Mouse (Mus musculus) left cerebral cortex, postnatal 36 days (tissue): ENCODE measurements around the gene Slit1. TPM values are rescaled to one million over a fixed set of nuclear protein-coding genes. Genes with fewer than 3 reads are reported as not detected.

Experiments used
- DNase-seq, 2 experiments: peaks; one replicate each; pipeline ENCODE4 v3.0.0; 2021 to 2022; ENCODE audit warnings: low spot score in 2 of 2, mixed read lengths in 1 of 2
- intact Hi-C: fragments of 180-260 bp; cut with DNase I; formaldehyde crosslinking; loops from one replicate; pipeline ENCODE4 v1.15.1; 2025
- total RNA-seq, 2 experiments: library from RNA; stranded (reverse); gene quantifications; 2 replicates each; pipeline ENCODE4 v1.2.3; 2021

Slit1 gene
- total RNA-seq, 2 experiments from 2014 or later = 47.8 to 59.1 TPM

GRCm38 (mm10) chr19:41695046-41695445 is 48.4 kb downstream of the Slit1 start:
- no peak for DNase-seq
- intact Hi-C loops = loop anchor here (5.0 kb wide), 1 partner anchor 47 kb away; the partner anchor contains the start of gene Slit1

DNA sequence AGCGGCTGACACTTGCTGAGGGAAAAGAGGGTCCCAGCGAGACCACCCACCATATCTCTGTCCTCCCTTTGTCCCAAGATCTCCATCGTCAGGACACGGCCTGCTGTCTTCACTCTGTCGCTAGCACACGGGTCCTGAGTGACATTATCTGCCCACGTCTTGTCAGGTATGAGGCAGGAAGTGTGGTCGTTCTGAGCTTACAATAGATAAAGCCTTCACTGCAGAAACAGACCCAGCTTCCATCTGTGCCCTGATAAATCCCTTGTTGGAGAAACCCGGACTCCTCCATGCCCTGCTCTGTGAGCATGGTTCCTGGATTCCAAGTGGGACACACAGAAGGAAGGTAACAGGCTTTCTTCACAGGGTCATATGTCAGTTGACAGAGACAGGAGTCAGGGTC is 48.9 kb downstream of the Slit1 start:
- DNase-seq = no peak
- intact Hi-C loops = loop anchor here (5.0 kb wide), 1 partner anchor 48 kb away; the partner anchor contains the start of gene Slit1

- DNase-seq = peak; percentile 57 to 63
- intact Hi-C loops = no loop called here
These were observed 49.7 kb downstream of the Slit1 start for GRCm38 (mm10) chr19:41693727-41694126.

DNA sequence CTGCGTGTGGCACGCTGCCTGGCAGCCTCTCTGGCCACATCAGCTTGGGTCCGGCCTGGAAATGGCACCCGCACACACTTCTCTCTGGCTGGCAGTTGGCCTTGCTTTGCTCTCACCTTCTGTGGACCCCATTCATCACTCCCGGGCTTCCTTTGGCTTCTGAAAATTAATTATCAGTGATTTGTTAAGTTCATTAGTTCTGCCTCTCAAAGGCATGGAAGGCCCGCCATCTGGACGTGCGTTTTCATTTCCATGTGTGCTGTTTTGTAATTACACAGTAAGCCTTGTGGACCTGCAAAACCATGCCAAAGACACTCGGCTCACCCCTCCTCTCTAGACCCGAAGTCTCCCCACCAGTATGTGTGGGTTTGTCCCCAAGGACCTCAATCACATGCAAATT is 53.4 kb downstream of the Slit1 start:
- intact Hi-C loops = no loop called here
- no peak for DNase-seq

- intact Hi-C loops = no loop called here
- DNase-seq = no peak
These were observed 55.2 kb downstream of the Slit1 start for GRCm38 (mm10) chr19:41688251-41688650.

- intact Hi-C loops = no loop called here
These were observed 55.6 kb downstream of the Slit1 start for GRCm38 (mm10) chr19:41687836-41688235.

GRCm38 (mm10) chr19:41686194-41686593 is 57.3 kb downstream of the Slit1 start:
- no peak for DNase-seq
- intact Hi-C loops = no loop called here

More at GRCm38 (mm10) chr19:41687836-41688235, 55.6 kb downstream of the Slit1 start:
- no peak for DNase-seq

- intact Hi-C loops = no loop called here
- no peak for DNase-seq
These were observed 57.9 kb downstream of the Slit1 start for GRCm38 (mm10) chr19:41685453-41686086.

GRCm38 (mm10) chr19:41684874-41685273 is 58.6 kb downstream of the Slit1 start:
- intact Hi-C loops = no loop called here
- no peak for DNase-seq

DNA sequence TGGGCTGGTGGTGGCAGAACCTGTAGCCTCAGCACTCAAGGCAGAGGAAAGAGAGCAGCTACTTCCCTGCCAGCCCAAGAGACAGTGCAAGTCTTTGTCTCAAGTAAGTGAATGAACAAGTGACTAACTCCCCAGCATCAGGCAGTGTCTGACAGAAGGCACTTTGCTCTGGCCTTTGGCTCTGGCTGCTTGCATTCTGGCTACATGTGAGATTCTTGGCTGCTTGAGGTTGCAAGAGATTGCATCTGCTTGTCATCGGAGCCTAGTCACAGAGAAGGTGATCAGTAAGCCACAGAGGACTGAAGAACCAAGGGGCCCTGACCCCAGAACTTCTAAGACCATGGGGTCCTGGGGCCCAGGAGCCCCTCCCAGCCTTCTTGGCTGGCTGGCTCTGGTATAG is 59.5 kb downstream of the Slit1 start:
- DNase-seq = no peak
- intact Hi-C loops = no loop called here

- no peak for DNase-seq
- intact Hi-C loops = no loop called here
These were observed 63.2 kb downstream of the Slit1 start for GRCm38 (mm10) chr19:41680267-41680666.

DNA sequence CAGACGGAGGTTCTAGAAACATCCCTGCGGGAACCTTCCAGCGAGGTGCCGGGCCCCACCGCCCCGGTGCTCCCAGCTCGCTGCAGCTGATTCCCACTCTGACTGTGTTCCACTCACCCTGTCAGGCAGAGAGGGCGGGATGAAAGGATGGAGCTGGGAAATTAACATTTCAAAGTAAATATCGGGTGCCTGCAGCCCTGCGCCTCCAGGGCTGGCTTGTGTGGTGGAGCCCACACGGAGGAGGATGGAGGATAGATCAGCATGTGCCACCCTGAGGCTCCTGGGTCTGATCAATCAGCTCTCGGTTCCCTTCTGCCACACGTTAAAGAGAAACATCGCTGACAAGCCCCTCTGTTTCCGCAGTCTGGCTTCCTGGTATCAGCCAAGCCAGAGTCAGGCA is 64.4 kb downstream of the Slit1 start:
- intact Hi-C loops = no loop called here
- DNase-seq = no peak

DNA sequence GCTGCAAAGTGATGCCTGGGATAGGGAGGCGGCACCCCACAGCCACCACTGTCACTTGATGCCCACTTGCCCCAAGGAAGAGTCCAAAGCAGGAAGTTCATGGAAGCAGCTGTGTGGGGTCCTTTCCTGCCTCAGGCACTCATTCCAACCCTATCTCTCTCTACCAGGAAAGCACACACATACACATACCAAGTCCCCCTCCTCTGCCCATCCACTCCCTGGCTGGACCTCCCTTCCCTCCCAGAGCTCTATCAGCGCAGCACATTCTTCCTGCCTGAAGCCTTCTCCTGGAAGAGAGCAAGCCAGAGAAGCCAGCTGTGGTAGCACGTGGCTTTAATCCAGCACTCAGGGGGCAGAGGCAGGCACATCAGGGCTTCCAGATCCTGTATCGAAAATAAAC is 65.9 kb downstream of the Slit1 start:
- DNase-seq = no peak
- intact Hi-C loops = no loop called here

GRCm38 (mm10) chr19:41675583-41675982 is 67.9 kb downstream of the Slit1 start:
- DNase-seq = no peak
- intact Hi-C loops = no loop called here

DNA sequence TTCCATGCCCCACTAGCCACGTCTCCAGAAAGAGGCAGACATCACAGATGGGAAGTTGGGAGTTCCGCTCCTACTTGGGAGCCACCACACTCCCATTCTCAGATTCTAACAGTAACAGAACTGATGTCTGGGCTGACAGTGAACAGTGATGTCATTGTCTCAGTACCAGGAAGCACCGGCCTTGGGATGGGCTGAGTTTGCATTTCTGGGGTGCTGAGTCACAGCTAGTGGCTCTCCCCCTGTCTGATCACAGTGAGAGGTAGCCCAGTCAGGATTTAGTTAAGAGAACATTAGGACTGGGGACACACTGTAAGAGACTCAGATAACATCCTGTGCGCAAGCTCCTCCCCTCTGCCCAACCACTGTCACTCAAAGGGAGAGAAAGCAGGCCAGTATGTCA is 69.1 kb downstream of the Slit1 start:
- intact Hi-C loops = no loop called here
- DNase-seq = no peak

- intact Hi-C loops = no loop called here
- no peak for DNase-seq
These were observed 70.6 kb downstream of the Slit1 start for GRCm38 (mm10) chr19:41672836-41673235.

GRCm38 (mm10) chr19:41670931-41671330 is 72.5 kb downstream of the Slit1 start:
- intact Hi-C loops = no loop called here
- DNase-seq = no peak

GRCm38 (mm10) chr19:41670473-41670872 is 73.0 kb downstream of the Slit1 start:
- intact Hi-C loops = no loop called here
- DNase-seq = no peak

DNA sequence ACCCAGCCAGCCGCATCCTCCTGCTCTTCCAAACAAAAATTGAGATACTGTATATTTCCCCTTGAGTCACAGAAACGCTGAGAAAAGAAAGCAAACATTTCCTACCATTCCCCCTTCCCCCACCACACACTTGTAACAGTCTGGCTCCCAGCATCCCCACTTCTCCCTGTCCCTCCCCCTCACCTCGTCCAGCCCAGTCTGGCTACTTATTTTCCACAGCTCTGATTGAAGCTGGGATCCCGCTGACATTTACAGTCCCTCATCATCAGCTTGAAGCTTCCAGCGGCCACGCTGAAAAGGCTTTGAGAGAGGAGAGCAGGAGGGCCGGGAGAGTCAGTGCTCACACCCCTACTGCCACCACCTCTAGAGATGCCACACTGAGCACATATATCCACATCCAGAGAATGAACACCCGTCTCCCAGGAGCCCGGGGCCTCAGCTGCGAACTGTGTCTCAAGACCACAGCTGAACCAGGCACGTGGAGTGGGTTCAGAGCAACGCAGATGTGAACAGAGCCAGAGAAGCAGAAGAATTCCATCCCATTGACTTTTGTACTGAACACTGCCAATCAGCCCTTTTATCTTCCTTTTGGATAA is 73.6 kb downstream of the Slit1 start:
- no peak for DNase-seq
- intact Hi-C loops = no loop called here

- no peak for DNase-seq
- intact Hi-C loops = no loop called here
These were observed 75.9 kb downstream of the Slit1 start for GRCm38 (mm10) chr19:41667591-41667990.

GRCm38 (mm10) chr19:41665941-41666340 is 77.5 kb downstream of the Slit1 start:
- intact Hi-C loops = no loop called here
- no peak for DNase-seq
